Mouse (Mus musculus): ENCODE data around the gene Zic5.

GRCm38 (mm10) chr14:122416166-122416771 is 49.2 kb downstream of the Zic5 start:
- TF ChIP-seq POLR2A (IDR thresholded peaks at IDR 0.05; ENCODE audit: low read depth, low read length) (no peak), CTCF (IDR thresholded peaks at IDR 0.05; ENCODE audit: extremely low read depth, insufficient read depth, insufficient read length, insufficient replicate concordance) (no peak)

Measured in spleen, adult 2 months (tissue).